Mouse (Mus musculus) stomach, embryonic 14.5 days (tissue): ENCODE data around the gene Gbx1. TPM values are rescaled to one million over a fixed set of nuclear protein-coding genes. Genes with fewer than 3 reads are reported as not detected.

ENCODE experiments used
- ATAC-seq: fragments of 200-750 bp; cut with Nextera tagmentation; 2 replicates; pipeline ENCODE4 v1.8.0; 2017; ENCODE audit warnings: low read depth, moderate TSS enrichment; ENCODE audit not compliant: insufficient number of reproducible peaks, insufficient read depth, low FRiP score
- H3K27ac ChIP-seq: fragments of 300-500 bp; sonication (generic); 2 replicates; pipeline ENCODE4 v1.5.1; 2014; ENCODE audit warnings: mild to moderate bottlenecking, low read length, moderate library complexity, mixed read lengths
- H3K27me3 ChIP-seq: fragments of 300-500 bp; sonication (generic); 2 replicates; pipeline ENCODE4 v1.6.1; 2014; ENCODE audit warnings: low read length, control low read depth, mixed read lengths; ENCODE audit not compliant: control insufficient read depth, insufficient read depth
- H3K36me3 ChIP-seq: fragments of 300-500 bp; sonication (generic); 2 replicates; pipeline ENCODE4 v1.6.1; 2014; ENCODE audit warnings: mild to moderate bottlenecking, control low read depth, low read length, moderate library complexity, mixed read lengths; ENCODE audit not compliant: control insufficient read depth, insufficient read depth
- H3K4me1 ChIP-seq: fragments of 300-500 bp; sonication (generic); 2 replicates; pipeline ENCODE4 v1.6.1; 2014; ENCODE audit warnings: low read length, control low read depth, mixed read lengths; ENCODE audit not compliant: control insufficient read depth, insufficient read depth
- H3K4me2 ChIP-seq: fragments of 300-500 bp; sonication (generic); replicated peaks from 2 replicates; pipeline ENCODE4 v1.6.1; 2014; ENCODE audit warnings: low read depth, low read length, control low read depth
- H3K4me3 ChIP-seq: fragments of 300-500 bp; sonication (generic); 2 replicates; pipeline ENCODE4 v1.5.1; 2014; ENCODE audit warnings: low read depth, low read length, control low read depth
- H3K9ac ChIP-seq: fragments of 300-500 bp; sonication (generic); replicated peaks from 2 replicates; pipeline ENCODE4 v1.6.1; 2014; ENCODE audit warnings: low read depth, mild to moderate bottlenecking, control low read depth, low read length, moderate library complexity, mixed read lengths
- H3K9me3 ChIP-seq: fragments of 300-500 bp; sonication (generic); 2 replicates; pipeline ENCODE4 v1.6.1; 2016; ENCODE audit warnings: low read depth, low read length, control low read depth; ENCODE audit not compliant: control insufficient read depth
- WGBS: fragments of 180-500 bp; shearing (Covaris S2); extraction: QIAGEN DNeasy Blood & Tissue Kit; methylation state at CpG from one replicate; pipeline ENCODE4 v1.1.7; 2014; 5-methylcytosine and 5-hydroxymethylcytosine counted together
- polyA plus RNA-seq: library from polyadenylated mRNA; unstranded; fragments of >200 nt; fragmentation: Nextera tagmentation; extraction: Ambion mirVana; gene quantifications from 2 replicates; pipeline ENCODE4 v1.2.1, GENCODE M21; 2014

The Gbx1 gene
- polyA plus RNA-seq, 1 experiment from 2014 or later, result not detected

DNA sequence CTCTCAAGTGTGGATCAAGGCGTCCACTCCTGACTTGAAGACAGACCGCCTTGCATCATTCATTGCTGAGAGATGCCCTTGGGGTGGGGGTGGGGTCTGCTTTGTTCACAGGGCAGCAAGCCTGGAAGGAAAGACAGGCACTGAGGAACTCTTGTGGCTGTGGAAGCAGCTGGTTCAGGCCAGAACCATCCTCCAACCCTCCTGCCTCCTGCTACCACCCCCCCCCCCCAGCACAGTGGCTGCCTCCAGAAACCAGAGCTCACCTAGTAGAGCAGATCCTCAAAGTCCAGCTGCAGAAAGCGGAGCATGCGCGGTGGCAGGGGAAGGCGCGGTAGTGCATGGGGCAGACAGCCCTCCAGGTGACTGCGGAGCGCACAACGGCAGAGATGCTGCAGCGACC lies 6.4 kb upstream of the Gbx1 start:
- Histone ChIP-seq H3K4me2 (no peak overlapping the region), H3K9ac (no peak overlapping the region), H3K27ac (no peak overlapping the region), H3K27me3 (peaks cover 15% of the 10 kb centered on the region), H3K4me3 (no peak overlapping the region), H3K36me3 (no peaks in the 10 kb centered on the region), H3K4me1 (no peaks in the 10 kb centered on the region), H3K9me3 (no peaks in the 10 kb centered on the region)
- 57% methylated on average over 11 of the region's 11 CpGs for WGBS
- ATAC-seq, result no peak

DNA sequence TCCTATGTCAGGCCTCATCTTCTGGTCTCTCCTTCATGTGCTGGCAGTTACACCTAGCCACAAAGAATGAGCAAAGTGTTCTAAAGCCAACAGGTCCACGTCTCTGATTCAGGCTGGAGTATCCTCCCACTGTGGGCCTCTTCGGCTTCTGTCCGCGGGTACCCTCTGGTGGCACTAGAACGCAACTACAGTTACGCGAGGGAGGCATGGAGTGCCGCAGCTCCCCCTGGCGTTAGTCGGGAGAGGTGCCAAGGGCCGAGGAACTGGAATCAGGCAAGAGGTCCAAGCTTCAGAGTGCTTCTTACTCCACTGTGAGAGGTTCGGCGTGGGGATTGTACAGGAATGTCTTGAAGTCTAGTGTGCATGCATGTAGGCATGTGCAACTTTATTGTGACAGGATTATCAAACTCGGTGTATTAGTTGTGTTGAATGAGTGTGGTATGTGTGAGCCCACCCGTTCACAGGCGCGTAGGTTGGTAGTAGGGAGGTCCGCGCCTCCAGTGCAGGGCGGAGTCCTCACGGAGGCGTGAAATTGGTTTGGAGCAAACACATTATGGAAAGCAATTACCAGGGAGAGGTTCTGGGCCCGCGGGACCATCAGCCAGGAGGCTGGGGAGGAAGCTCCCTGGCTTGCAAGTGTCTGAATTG lies 3.2 kb upstream of the Gbx1 start:
- no peak overlapping the region for H3K9ac ChIP-seq
- peaks cover 7% of the 10 kb centered on the region; the same call in 1 of the 2 replicates for H3K4me1 ChIP-seq
- 19% methylated on average over 24 of the region's 24 CpGs for WGBS
- no peak overlapping the region for H3K4me2 ChIP-seq
- H3K27me3 ChIP-seq, result peaks cover 40% of the 10 kb centered on the region
- H3K27ac ChIP-seq, result no peak overlapping the region
- peak; percentile 70; the same call in 1 of the 2 replicates for ATAC-seq
- H3K9me3 ChIP-seq, result no peaks in the 10 kb centered on the region
- H3K36me3 ChIP-seq, result no peaks in the 10 kb centered on the region
- no peak overlapping the region for H3K4me3 ChIP-seq

DNA sequence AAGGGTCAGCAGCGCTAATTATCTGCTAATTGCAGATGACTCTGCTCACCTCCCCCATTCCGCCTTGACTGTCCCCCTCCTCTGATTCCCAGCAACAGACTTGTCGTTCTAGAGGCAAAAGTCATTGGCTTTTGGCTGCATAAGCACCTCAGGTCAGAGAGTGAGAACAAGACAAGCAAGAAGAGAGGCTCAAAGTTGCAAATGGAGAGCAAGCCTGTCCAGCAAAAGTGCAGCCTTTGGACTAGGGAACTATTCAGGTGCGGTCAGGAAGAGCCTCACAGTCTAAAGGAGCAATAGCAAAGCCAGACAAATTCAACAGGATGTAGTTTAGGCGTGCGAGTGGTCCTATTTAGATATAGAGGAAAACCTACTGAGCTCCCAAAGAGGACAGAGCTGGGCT lies 778 bp upstream of the Gbx1 start:
- no peaks in the 10 kb centered on the region for H3K9me3 ChIP-seq
- no peak overlapping the region for H3K4me2 ChIP-seq
- ATAC-seq, result no peak
- H3K4me3 ChIP-seq, result no peak overlapping the region
- no peaks in the 10 kb centered on the region for H3K36me3 ChIP-seq
- H3K9ac ChIP-seq, result no peak overlapping the region
- H3K4me1 ChIP-seq, result peaks cover 7% of the 10 kb centered on the region; the same call in 1 of the 2 replicates
- H3K27me3 ChIP-seq, result peaks cover 62% of the 10 kb centered on the region
- H3K27ac ChIP-seq, result no peak overlapping the region
- WGBS, result 7% methylated on average over 6 of the region's 6 CpGs

DNA sequence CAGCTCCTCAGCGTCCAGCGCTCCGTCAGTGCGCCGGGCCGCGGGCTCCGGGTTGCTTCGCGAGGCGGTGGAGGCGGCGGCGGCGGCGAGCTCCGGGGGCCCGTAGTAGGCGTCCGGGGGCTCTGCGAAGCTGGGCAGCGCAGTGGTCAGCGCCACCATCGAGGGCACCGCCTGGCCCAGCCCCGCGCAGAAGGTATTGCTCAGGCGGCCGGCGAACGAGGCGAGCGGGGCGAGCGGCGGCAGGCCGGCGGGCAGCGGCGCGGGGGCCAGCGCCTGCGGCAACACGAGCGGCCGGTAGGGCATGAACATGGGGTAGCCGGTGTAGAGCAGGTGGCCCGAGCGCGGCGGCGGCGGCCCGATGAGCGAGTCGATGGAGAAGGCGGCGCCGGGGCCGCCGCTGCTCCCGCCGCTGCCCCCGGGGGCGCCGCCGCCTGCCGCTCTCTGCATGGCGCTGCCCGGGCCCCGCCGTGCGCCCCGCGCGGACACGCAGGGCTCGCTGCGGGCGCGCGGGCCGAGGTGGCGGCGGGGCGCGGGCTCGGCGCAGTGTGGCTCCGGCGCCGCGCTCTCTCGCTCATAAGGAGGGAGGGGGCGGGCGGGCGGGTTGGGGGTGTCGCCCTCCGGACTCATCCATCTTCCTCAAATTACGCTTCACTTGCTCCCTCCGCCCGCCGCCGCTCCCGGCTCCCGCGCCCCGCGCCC lies 663 bp downstream of the Gbx1 start:
- H3K36me3 ChIP-seq, result no peaks in the 10 kb centered on the region
- no peak for ATAC-seq
- no peak overlapping the region; the same call in 1 of the 2 replicates for H3K9ac ChIP-seq
- H3K27me3 ChIP-seq, result peaks cover 70% of the 10 kb centered on the region
- peaks cover 7% of the 10 kb centered on the region; the same call in 1 of the 2 replicates for H3K4me1 ChIP-seq
- peak overlapping the region; percentile 35 for H3K4me3 ChIP-seq
- WGBS, result under 1% methylated on average over 73 of the region's 109 CpGs
- H3K27ac ChIP-seq, result no peak overlapping the region
- H3K4me2 ChIP-seq, result peak overlapping the region; percentile 83
- H3K9me3 ChIP-seq, result no peaks in the 10 kb centered on the region

DNA sequence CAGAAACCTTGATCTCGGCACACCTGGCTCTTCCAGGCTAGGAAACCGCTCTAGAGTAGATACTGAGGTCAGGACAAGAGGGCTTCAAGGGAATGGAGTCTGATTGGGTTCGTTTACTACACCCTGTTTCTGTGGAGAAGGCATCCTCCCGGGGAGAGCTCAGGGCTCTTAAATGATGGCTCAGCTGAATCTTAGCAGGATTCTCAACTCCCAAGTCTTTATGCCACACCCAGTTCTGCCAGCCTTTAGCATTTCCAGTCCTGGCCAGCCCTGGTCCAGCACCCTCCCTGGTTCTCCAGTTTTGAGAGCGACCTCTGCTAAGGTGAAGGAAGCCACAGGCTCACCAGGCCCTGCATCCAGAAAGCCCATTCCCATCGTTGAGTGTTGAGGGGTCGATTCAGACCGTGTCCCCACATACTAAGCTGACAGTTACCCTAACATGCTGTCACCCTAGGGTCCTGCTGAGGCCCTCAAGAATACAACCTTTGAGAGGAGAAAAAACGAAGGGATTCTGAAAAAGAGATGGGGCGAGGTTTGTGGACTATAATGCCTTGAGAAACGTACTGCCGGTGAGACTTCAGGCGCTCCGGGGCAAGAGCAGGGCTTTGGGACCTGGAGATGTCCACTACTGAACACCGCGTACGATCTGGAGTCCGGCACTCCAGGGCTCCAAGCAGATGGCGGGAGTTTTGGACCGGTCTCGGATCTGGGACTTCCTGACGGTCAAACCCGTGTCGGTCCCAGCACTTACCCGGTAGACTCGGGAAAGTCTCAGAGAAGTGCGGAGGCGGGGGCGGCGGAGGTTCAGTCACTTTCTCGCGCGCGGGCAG lies 1.4 kb downstream of the Gbx1 start:
- Histone ChIP-seq H3K27ac (no peak overlapping the region), H3K9me3 (no peaks in the 10 kb centered on the region), H3K4me2 (peak overlapping the region; percentile 83), H3K36me3 (no peaks in the 10 kb centered on the region), H3K27me3 (peaks cover 70% of the 10 kb centered on the region), H3K4me1 (peaks cover 7% of the 10 kb centered on the region; the same call in 1 of the 2 replicates), H3K9ac (no peak overlapping the region), H3K4me3 (peak overlapping the region; percentile 35; the same call in 1 of the 2 replicates)
- ATAC-seq, result no peak
- WGBS, result 4% methylated on average over 34 of the region's 34 CpGs

DNA sequence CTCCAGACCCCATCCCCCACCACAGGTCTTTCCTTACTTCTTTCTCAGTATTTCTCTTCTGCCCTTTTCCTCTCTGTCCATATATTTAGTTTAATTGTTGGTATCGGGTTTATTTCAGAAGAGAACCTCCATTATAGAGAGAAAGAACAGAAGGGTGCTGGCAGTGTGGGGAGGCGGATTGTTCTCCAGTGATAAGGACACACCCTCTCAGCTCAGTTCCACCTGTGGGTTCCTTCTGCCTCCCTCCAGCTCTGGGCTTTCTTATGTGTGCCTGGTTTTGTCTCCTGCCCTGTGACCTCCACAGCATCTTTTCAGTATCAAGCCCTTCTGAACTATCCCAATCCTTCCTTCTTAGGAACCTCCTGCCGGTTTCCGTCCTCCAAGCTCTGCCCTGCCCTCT lies 2.5 kb downstream of the Gbx1 start:
- Histone ChIP-seq H3K36me3 (no peaks in the 10 kb centered on the region), H3K9me3 (no peaks in the 10 kb centered on the region), H3K9ac (no peak overlapping the region), H3K4me1 (peaks cover 7% of the 10 kb centered on the region; the same call in 1 of the 2 replicates), H3K4me3 (no peak overlapping the region), H3K27me3 (peaks cover 66% of the 10 kb centered on the region), H3K27ac (no peak overlapping the region), H3K4me2 (no peak overlapping the region)
- WGBS, result 22% methylated on average over 4 of the region's 4 CpGs
- no peak for ATAC-seq

DNA sequence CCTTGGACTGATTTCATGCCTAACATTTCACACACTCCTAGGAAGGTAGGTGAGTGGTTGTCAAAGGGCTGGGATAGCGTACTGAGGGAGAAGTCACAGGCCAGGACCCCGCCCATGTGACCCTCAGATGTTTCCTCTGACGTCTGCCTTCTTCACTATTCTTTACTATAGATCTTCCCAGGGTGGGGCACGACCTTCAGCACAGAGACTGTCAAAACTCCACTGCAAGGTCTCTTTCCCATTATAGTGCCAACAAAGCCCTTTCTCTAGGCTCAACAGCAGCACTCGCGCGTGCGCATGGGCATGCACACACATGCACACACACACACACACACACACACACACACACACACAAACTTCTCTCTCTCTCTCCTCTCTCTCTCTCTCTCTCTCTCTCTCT lies 3.2 kb downstream of the Gbx1 start:
- H3K27me3 ChIP-seq, result peaks cover 59% of the 10 kb centered on the region
- H3K9ac ChIP-seq, result no peak overlapping the region
- no peak overlapping the region for H3K4me2 ChIP-seq
- no peak overlapping the region for H3K4me3 ChIP-seq
- 54% methylated on average over 8 of the region's 8 CpGs for WGBS
- H3K9me3 ChIP-seq, result no peaks in the 10 kb centered on the region
- ATAC-seq, result no peak
- H3K27ac ChIP-seq, result no peak overlapping the region
- H3K36me3 ChIP-seq, result no peaks in the 10 kb centered on the region
- H3K4me1 ChIP-seq, result peaks cover 7% of the 10 kb centered on the region; the same call in 1 of the 2 replicates

DNA sequence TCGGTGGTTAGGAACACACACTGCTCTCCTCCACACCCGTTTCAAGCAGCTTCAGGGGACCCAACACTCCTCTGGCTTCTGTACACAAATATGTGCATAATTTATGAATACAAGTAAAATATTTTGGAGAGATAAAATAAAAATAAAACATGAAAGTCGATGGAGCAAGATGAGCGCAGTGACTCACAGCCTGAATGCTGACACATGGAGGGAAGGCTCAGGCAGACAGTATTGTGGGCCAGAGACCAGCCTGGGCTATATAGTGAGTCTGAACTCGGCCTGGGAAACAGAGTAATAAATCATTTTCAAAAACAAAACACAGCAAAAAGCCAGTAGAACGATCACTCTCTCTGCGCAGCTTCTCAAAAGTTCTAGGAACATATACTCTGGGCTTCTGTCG lies 5.6 kb downstream of the Gbx1 start:
- Histone ChIP-seq H3K27me3 (peaks cover 40% of the 10 kb centered on the region), H3K9ac (no peak overlapping the region), H3K36me3 (no peaks in the 10 kb centered on the region), H3K27ac (no peak overlapping the region), H3K9me3 (no peaks in the 10 kb centered on the region), H3K4me1 (peaks cover 4% of the 10 kb centered on the region; the same call in 1 of the 2 replicates), H3K4me3 (no peak overlapping the region), H3K4me2 (no peak overlapping the region)
- WGBS, result 59% methylated on average over 8 of the region's 8 CpGs
- ATAC-seq, result no peak
